Mouse (Mus musculus): ENCODE results near the gene Unc119b. TPM values are rescaled to one million over a fixed set of nuclear protein-coding genes. Genes with fewer than 3 reads are reported as not detected.
"Not testable (repeated sequence)": the region's sequence is repeated elsewhere in the genome, so short reads cannot be mapped to it uniquely, and the experiment has no call there.

The Unc119b gene
- total RNA-seq, 1 experiment from 2014 or later = 14.7 TPM

DNA sequence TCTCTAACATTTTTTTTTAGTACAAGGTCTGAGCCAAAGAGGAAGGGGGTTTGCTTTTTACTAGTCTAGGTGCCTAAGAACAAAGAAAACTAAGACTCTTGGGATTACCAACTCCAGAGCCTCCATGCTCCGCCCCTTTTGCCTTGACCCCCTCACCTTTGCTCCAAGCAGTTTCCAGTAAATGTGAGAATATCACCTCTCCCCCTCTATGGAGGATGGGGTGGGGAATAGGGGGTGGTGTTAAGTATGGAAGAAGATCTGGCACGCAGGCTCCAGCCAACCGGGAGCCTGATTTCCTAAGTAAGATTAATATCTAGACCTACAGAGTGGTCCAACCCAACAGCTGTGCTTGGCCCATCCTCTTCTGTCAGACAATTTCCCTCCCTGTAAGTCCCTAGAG, 6.0 kb upstream of the Unc119b start:
- ATAC-seq (replicated peaks; ENCODE audit: low read depth, poor library complexity, severe bottlenecking) = no peak

DNA sequence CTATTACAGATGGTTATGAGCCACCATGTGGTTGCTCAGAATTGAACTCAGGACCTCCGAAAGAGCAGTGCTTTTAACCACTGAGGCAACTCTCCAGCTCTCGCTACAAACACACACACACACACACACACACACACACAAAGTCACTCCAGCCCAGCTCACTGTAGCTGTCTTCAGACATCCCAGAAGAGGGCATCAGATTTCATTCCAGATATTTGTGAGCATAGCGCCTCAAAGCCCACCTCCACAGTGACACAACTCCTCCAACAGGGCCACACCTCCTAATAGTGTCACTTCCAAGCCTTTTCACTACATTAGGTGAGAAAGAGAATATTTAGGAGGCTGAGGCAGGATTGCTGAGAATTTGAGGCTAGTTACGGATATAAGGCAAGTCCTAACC, 4.3 kb upstream of the Unc119b start:
- no peak for ATAC-seq (replicated peaks; ENCODE audit: low read depth, poor library complexity, severe bottlenecking)

DNA sequence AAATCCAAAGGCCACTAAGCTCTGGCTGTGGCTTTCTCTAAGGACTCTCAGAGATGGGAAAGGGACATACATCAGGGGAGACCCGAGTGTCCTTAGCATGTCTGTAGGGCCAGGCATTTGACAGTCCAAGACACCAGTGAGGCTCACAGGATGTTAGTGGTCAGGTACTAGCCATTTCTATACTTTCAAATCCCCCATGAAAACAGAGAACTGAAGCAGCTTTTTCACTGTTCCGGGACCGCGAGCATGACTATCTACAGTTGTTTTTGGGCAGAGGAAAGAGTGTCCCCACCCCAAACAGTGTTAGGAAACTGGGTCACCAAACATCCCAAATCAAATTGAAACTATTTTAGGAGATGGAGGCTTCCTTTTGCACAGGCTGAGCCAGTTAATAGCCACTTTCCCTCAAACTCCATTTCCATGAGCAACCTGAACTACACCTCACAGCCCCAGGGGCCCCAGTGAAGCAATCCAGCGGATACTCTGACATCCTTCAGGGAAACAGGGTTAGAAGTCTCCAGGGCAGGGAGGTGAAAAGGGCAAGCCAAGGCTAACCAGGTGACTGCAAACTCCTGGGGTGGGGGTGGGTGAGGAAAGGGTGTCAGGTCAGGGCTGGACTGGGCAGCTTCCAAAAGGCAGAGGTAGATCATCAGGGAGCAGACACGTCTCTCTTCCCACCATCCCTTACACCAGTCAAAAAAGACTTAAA, 1.3 kb downstream of the Unc119b start:
- peak; percentile 23; the same call in 1 of the 2 replicates for ATAC-seq (replicated peaks; ENCODE audit: low read depth, poor library complexity, severe bottlenecking)

DNA sequence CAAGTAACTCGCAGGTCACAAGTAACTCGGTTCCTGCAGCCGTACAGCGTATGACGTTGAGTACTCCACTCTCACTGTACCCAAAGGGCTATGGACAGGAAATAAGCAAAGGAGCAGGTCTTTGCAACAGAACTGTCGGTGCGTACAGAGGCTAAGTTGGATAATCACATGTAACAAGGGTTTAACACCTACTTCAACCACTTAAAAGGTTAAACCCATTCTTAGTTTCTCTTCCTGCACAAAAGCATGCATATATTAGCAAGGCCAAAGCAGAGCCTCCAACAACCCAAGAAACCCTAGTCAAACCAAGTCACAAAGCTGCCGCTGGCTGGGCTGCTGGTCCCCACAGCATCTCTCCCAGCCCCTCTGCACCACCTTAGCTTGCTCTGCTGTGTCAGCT, 2.3 kb downstream of the Unc119b start:
- no peak for ATAC-seq (replicated peaks; ENCODE audit: low read depth, poor library complexity, severe bottlenecking)

DNA sequence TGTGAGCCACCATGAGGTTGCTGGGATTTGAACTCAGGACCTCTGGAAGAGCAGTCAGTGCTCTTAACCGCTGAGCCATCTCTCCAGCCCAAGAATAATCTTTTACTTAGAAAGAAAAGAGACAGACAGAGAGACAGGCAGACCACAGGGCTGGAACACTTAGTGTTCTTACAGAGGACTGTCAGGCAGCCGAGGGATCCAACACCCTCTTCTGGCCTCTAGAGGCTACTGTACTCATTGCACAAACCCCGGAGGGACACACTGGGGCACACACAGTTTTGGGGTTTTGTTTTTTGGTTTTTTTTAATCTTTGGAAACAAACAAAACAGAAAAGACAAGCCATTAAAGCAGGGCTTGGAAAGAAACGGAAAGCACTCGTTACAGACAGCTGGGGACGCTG, 5.4 kb downstream of the Unc119b start:
- ATAC-seq (replicated peaks; ENCODE audit: low read depth, poor library complexity, severe bottlenecking) = no peak

DNA sequence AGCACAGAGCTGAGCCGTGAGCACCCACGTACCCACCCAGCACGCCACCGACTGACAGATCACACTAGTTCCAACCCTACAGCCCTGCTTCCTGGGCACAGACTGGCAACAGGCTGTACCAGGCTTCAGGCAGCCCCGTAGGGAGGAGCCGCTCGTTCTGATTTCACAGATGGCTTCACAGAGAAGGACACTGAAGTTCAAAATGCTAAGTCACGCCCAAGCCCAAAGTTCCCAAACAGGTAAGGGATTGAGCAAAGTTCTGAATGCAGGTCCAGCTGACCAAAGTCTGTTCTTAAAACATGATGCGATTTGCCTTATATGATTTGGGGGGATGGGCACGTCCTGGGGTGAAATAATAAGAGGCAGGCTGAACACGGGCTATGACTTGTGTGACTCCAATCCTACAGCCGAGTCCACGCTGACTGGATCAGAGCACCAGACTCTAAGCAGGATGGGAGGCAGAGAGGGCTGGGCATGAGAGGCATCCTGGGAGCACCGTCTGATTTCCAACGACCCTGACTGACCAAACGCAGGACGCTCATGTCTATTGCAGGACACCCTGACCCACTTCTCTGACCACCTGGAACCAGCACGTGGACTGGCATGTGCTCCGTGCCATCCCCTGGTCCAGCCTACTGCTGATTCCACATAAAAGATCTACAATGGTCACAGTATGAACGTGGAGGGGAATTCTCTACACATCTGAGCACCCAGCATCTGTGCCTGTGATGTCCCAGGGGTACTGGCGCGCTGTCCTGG, 7.2 kb downstream of the Unc119b start:
- ATAC-seq (replicated peaks; ENCODE audit: low read depth, poor library complexity, severe bottlenecking) = no peak

DNA sequence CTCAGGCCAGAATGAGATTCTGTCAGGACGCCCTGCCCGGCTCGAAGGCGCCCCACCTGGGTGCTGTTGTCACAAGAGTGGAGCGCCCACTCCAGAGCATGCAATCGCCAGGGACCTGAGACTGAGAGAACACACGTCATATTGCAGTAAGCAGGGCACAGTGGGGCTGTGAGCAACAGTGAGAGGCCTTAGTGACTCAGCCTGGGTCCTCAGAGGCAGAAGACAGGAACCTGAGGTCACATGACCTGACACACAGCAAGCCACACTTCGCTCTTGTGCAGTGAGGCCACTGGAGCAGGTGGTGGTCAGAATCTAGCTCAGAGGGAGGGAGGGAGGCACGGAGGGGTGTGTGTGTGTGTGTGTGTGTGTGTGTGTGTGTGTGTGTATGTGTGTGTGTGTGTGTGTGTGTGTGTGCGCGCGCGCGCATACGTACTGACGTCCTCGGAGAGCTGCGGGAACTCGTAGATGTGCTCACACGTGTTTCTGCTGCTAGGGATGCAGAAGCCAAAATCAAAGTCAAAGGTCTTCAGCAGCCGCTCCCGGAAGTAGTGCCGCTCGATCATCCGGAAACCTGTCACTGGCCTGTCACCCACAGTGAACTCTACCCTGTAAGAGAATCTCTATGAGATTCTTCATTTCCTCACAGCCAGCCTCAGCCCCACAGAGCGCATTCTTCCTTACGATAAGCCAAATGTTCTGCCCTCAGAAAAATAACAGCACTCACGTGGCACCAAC, 8.0 kb downstream of the Unc119b start:
- no peak for ATAC-seq (replicated peaks; ENCODE audit: low read depth, poor library complexity, severe bottlenecking)

DNA sequence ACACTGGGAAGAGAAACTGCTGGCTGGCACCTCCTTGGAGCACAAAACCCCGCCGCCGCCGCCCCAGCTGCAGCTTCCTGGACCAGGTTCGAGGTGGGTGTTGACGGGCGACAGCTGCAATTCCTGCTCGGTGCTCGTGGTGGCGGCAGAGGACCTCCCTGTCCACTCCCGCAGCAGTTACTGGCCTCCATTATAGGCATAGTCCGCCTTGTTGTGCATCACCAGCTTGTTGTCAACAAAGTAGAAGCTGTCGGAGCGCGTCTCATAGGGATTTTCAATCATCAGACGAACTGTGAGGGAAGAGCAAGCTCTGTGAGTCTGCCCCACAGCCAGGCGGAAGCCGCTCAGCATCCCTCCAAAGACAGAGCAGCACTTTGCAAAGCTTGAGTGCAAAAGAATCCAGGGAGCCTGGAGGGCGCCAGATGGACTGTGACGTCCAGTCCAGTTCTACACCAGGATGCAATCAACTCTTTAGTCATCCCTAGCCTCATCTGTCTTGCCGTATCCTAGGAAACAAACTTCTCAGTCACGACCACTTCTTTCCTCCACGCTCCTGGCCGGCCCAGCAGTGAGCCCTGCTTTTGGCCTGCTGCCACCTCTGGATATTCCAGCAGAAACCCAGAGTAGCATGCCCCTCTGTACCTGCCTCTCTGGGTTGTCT, 9.4 kb downstream of the Unc119b start:
- peak; percentile 98 for ATAC-seq (replicated peaks; ENCODE audit: low read depth, poor library complexity, severe bottlenecking)

DNA sequence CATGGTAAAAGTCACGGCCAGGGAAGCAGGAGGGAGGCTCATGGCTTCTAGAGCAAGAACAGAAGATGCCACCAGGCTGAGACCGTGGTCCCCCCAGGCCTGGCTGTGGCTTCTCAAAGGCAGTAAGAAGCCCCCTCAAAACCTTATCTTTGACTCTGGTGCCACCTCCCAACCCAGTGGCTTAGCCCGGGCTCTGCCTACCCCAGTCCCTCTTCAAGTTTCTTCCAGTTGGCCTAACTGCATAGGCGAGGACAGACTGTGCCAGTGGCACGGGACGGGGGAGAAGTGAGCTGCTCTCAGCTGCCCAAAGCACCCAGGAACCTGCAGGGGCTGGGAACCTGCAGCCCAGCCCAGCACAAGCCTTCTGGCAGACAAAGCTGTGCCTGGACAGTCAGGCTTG, 10.1 kb downstream of the Unc119b start:
- no peak for ATAC-seq (replicated peaks; ENCODE audit: low read depth, poor library complexity, severe bottlenecking)

DNA sequence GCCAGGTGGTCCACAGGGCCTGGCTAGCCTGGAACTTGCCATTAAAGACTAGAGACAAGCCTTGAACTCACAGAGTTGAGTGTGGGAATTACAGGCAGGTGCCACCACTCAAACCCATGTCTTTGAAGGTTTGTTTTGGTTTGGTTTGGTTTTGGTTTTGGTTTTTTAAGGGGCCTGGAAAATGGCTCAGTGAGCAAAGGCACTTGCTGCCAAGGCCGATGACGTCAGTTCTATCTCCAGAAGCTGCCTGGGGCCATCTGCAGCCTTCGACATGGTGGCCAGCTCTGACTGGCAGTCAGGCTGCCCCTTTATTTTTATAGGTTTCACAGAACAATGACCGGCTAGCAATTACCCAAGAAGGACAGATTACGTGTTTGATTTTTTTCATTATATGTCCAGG, 13.8 kb downstream of the Unc119b start:
- ATAC-seq (replicated peaks; ENCODE audit: low read depth, poor library complexity, severe bottlenecking) = no peak

DNA sequence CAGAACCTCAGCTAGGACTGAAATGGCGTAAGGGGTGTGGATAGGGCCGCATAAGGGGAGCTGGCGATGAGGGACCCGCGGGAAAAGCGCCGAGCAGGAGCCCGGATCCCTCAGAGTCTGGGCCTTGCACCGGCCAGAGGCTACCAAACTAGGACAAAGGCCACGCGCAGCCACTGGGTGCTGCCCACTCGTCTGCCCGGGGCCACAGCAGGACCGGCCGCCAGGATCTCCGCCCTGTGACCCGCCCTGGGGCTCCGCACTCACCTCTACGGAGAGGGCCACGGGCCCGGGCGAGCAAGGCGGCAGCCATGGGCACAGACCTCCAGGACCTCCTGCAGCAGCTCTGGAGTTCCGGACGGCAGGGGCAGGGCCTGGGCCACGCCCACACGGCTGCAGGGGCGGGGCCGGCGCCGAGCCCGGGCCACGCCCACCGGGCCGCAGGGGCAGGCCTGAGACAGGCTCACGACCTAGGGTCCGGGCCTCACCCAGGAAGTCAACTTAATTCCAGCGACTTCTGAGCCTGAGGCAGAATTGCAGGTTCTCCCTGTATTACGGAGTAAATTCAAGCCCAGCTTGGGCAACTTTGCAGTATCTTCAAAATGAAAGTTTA, 15.7 kb downstream of the Unc119b start, which contains the start of gene Acads:
Gene Acads (minus strand): TSS at position 386 of the 610 bp plus-strand sequence.
- ATAC-seq (replicated peaks; ENCODE audit: low read depth, poor library complexity, severe bottlenecking) = peak; percentile 86

DNA sequence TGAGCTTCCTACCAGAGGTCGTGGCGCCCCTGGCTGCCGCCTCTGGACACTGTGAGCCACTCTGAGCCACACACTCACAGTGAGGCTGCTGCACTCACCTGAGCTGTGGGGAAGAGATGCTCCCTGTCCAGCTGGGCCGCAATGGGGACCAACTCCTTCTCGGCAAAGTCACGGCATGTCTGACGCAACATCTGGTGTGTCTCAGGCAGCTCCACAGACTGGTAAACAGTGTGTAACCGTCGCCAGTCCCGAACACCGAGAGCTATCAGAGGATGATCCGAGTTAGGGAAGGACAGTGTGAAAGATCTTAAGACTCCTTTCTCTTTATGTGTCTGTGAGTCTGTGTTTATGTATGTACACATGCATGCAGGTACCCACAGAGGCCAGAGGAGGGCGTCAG, 17.3 kb downstream of the Unc119b start:
- no peak for ATAC-seq (replicated peaks; ENCODE audit: low read depth, poor library complexity, severe bottlenecking)

DNA sequence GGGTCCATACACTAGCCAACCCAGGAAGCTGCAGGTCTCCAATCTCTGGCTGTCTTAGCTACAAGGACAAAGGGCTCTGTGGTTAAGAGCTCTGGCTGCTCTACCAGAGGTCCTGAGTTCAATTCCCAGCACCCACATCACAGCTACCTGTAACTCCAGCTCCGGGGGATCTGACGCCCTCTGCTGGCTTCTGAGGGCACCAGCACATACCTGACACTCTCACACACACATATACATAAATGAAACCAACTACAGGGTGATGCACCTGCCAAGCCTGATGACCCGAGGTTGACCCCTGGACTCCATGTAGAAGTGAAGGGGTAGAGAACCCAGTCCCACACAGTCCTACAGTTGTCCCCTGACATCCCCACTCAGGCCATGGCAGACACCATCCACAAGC, 18.3 kb downstream of the Unc119b start:
- ATAC-seq (replicated peaks; ENCODE audit: low read depth, poor library complexity, severe bottlenecking) = no peak

DNA sequence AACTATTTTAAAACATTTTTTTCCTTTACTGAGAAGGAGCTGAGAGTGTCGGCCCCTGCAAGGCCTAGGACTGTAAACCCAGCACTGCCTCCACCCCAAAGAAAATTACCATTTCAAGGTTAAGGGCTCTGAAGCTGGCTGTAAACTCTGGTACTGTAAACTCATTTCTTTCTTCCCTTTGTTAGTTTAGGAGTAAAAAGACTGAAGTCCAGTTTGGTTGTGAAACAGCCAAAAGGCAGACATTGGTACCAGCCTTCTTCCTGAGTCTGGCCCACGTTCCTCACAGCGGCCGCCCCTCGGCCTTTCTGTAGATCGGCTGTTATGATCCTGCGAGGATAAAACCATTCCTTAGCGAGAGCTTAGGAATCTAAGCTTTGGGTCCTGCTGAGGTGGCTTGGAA, 20.3 kb downstream of the Unc119b start:
- no peak for ATAC-seq (replicated peaks; ENCODE audit: low read depth, poor library complexity, severe bottlenecking)

DNA sequence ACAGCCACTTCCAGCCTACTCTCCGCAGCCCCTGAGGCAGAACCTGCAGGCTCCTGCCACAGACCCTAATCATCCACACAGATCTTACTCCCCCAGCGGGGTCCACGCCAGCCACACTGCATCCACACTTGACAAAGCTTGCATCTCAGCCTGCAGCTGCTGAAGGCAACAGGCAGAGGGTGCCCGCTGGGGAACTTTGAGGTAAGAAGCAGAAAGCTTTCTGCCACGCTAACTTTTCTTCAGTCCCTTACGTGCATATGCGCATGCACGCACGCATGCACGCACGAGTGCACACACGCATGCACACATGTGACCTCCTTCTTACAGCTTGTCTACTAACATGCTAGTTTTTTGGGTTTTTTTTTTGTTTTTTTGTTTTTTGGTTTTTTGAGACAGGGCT, 21.5 kb downstream of the Unc119b start:
- ATAC-seq (replicated peaks; ENCODE audit: low read depth, poor library complexity, severe bottlenecking) = no peak

DNA sequence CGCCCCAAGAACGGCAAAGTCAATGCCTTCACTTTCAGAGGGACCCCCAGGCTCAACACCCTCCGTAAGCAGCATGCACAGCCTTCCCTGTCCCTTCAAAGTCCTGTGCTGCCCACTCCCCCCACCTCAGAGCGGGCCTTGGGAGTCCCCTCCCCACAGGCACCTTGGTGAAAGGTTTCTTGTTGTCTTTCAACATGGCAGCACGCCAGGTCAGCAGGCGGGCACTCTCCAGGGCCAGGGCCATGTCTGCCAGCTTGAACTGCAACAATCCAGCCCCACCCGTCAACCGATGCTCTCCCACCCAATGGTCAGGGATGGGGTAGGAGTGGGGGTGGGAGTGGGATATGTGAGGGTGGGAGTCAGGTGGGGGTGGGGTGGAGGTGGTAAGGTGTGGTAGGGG, 23.6 kb downstream of the Unc119b start:
- no peak for ATAC-seq (replicated peaks; ENCODE audit: low read depth, poor library complexity, severe bottlenecking)

DNA sequence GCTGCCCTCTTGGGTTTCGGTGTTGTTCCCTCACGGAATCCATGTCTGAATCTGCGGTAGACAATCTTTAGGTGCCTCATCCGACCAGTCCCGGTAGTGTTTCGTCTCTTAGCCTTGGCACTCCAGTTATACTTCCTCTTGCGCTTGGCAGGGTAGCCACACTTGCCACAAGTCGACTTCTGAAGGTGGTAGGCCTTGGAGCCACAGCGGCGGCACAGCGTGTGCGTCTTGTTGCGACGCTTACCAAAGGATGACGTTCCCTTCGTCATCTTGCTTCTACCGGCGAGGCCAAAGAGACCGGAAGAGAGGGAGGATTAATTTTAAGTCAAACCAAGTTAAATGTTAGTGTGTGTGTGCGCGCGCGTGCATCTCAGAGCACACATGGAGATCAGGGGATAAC, 31.5 kb downstream of the Unc119b start:
- not testable (repeated sequence) for ATAC-seq (replicated peaks; ENCODE audit: low read depth, poor library complexity, severe bottlenecking)

DNA sequence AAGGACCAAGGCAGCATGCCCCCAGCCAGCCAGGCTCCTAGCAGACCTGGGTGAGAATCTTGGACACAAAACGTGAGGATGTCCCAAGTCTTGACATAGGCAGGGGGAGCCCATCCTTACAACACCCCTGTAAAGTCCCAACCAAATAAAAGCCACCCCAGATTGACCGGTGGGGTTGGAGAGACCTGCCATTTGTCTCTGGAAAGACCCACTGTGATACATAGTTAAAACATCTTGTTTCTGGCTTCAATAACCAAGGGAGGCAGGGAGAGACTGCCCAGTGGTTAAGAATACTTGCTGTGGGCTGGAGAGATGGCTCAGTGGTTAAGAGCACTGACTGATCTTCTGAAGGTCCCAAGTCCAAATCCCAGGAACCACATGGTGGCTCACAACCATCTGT, 32.5 kb downstream of the Unc119b start:
- no peak for ATAC-seq (replicated peaks; ENCODE audit: low read depth, poor library complexity, severe bottlenecking)

DNA sequence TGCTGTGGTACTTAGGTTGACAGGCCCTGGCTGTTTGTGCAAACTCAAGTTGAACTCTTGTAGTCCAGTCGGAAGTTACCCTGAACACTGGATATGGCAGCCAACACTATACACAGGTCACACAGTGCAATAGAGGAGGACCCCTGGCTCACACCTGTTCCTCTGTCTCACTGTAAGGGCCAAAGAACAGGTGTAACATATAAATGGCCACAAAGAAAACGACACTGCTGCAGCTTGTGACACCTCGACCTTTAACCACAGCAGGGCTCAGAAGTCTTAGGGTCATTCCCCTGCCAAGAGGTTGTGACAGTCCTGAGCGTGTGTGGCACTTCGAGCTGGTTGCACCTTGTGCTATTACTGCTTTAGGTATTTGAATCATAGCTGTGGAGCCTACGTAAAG, 34.3 kb downstream of the Unc119b start:
- ATAC-seq (replicated peaks; ENCODE audit: low read depth, poor library complexity, severe bottlenecking) = no peak

DNA sequence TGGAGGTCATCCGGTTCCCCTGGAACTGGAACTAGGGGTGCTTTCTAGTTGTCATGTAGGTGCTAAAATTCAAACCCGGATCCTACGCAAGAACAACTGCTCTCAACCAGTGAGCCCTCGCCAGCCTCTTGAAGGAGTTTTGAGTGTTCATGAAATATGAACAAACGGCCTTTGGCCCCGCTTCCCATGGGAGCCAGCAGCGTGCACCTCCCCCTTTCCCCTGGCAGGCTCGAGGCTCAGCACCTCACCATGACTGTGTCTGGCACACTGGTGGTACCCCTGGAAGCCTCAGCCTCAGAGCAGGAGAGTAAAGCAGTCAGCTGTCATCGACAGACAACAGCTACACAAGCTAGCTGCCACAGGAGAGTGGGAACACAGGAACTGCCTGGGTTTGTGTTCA, 34.8 kb downstream of the Unc119b start:
- no peak for ATAC-seq (replicated peaks; ENCODE audit: low read depth, poor library complexity, severe bottlenecking)

Measured in common myeloid progenitor, adult 5-6 weeks (primary cell).